Mouse (Mus musculus): ENCODE results near the gene Abcd3. TPM values are rescaled to one million over a fixed set of nuclear protein-coding genes. Genes with fewer than 3 reads are reported as not detected.
"Not testable (repeated sequence)": the region's sequence is repeated elsewhere in the genome, so short reads cannot be mapped to it uniquely, and the experiment has no call there.

The Abcd3 gene
- polyA plus RNA-seq, 1 experiment from 2014 or later: 84.8 TPM

GRCm38 (mm10) chr3:121762056-121762852, 52.8 kb downstream of the Abcd3 start:
- Histone ChIP-seq H3K27me3 (ENCODE audit: control insufficient read depth, insufficient read depth, low read depth, low read length) (no peaks in the 10 kb centered on the region), H3K4me2 (ENCODE audit: low read depth, low read length) (no peak overlapping the region), H3K9me3 (ENCODE audit: control insufficient read depth, low read length) (no peaks in the 10 kb centered on the region), H3K4me3 (ENCODE audit: low read length) (no peak overlapping the region), H3K36me3 (ENCODE audit: control insufficient read depth, insufficient read depth, low read length) (peaks cover 30% of the 10 kb centered on the region), H3K9ac (ENCODE audit: low read length) (no peak overlapping the region), H3K4me1 (replicated peaks; ENCODE audit: control insufficient read depth, insufficient read depth, low read length) (no peaks in the 10 kb centered on the region), H3K27ac (ENCODE audit: low read length) (no peak overlapping the region)
- WGBS: 57% methylated on average over 4 of the region's 4 CpGs
- ATAC-seq (ENCODE audit: low read depth): peak; percentile 78; the same call in 1 of the 2 replicates

GRCm38 (mm10) chr3:121758373-121758772, 56.7 kb downstream of the Abcd3 start:
- no peaks in the 10 kb centered on the region for H3K9me3 ChIP-seq (ENCODE audit: control insufficient read depth, low read length)
- no peak for ATAC-seq (ENCODE audit: low read depth)
- H3K4me2 ChIP-seq (ENCODE audit: low read depth, low read length): no peak overlapping the region
- H3K27me3 ChIP-seq (ENCODE audit: control insufficient read depth, insufficient read depth, low read depth, low read length): no peaks in the 10 kb centered on the region
- WGBS: 25% methylated on average over 7 of the region's 7 CpGs
- no peak overlapping the region for H3K9ac ChIP-seq (ENCODE audit: low read length)
- H3K27ac ChIP-seq (ENCODE audit: low read length): no peak overlapping the region
- H3K4me1 ChIP-seq (replicated peaks; ENCODE audit: control insufficient read depth, insufficient read depth, low read length): no peaks in the 10 kb centered on the region
- H3K4me3 ChIP-seq (ENCODE audit: low read length): no peak overlapping the region
- peaks cover 14% of the 10 kb centered on the region for H3K36me3 ChIP-seq (ENCODE audit: control insufficient read depth, insufficient read depth, low read length)

GRCm38 (mm10) chr3:121755152-121755551, 60.0 kb downstream of the Abcd3 start:
- Histone ChIP-seq H3K4me2 (ENCODE audit: low read depth, low read length) (no peak overlapping the region), H3K9ac (ENCODE audit: low read length) (no peak overlapping the region), H3K36me3 (ENCODE audit: control insufficient read depth, insufficient read depth, low read length) (peaks cover 6% of the 10 kb centered on the region), H3K27me3 (ENCODE audit: control insufficient read depth, insufficient read depth, low read depth, low read length) (no peaks in the 10 kb centered on the region), H3K9me3 (ENCODE audit: control insufficient read depth, low read length) (no peaks in the 10 kb centered on the region), H3K27ac (ENCODE audit: low read length) (no peak overlapping the region), H3K4me1 (replicated peaks; ENCODE audit: control insufficient read depth, insufficient read depth, low read length) (no peaks in the 10 kb centered on the region), H3K4me3 (ENCODE audit: low read length) (no peak overlapping the region)
- peak; percentile 17; the same call in 1 of the 2 replicates for ATAC-seq (ENCODE audit: low read depth)
- 26% methylated on average over 3 of the region's 3 CpGs for WGBS

- H3K9ac ChIP-seq (ENCODE audit: low read length); ATAC-seq (ENCODE audit: low read depth); H3K36me3 ChIP-seq (ENCODE audit: control insufficient read depth, insufficient read depth, low read length); H3K27me3 ChIP-seq (ENCODE audit: control insufficient read depth, insufficient read depth, low read depth, low read length); H3K4me2 ChIP-seq (ENCODE audit: low read depth, low read length); H3K4me3 ChIP-seq (ENCODE audit: low read length); H3K27ac ChIP-seq (ENCODE audit: low read length); H3K9me3 ChIP-seq (ENCODE audit: control insufficient read depth, low read length); H3K4me1 ChIP-seq (replicated peaks; ENCODE audit: control insufficient read depth, insufficient read depth, low read length): not testable (repeated sequence)
- 71% methylated on average over 10 of the region's 10 CpGs for WGBS
Measured at GRCm38 (mm10) chr3:121754319-121755090, 60.6 kb downstream of the Abcd3 start.

GRCm38 (mm10) chr3:121741186-121741848, 73.8 kb downstream of the Abcd3 start:
- ATAC-seq (ENCODE audit: low read depth); H3K36me3 ChIP-seq (ENCODE audit: control insufficient read depth, insufficient read depth, low read length); H3K27me3 ChIP-seq (ENCODE audit: control insufficient read depth, insufficient read depth, low read depth, low read length); H3K4me2 ChIP-seq (ENCODE audit: low read depth, low read length); H3K4me1 ChIP-seq (replicated peaks; ENCODE audit: control insufficient read depth, insufficient read depth, low read length); H3K9ac ChIP-seq (ENCODE audit: low read length); H3K4me3 ChIP-seq (ENCODE audit: low read length); H3K27ac ChIP-seq (ENCODE audit: low read length); H3K9me3 ChIP-seq (ENCODE audit: control insufficient read depth, low read length): not testable (repeated sequence)
- WGBS: 87% methylated on average over 4 of the region's 4 CpGs

- H3K9ac ChIP-seq (ENCODE audit: low read length): peak overlapping the region; percentile 9; the same call in 1 of the 2 replicates
- H3K4me2 ChIP-seq (ENCODE audit: low read depth, low read length): no peak overlapping the region
- H3K9me3 ChIP-seq (ENCODE audit: control insufficient read depth, low read length): no peaks in the 10 kb centered on the region
- WGBS: 21% methylated on average over 17 of the region's 17 CpGs
- ATAC-seq (ENCODE audit: low read depth): no peak
- H3K4me1 ChIP-seq (replicated peaks; ENCODE audit: control insufficient read depth, insufficient read depth, low read length): peaks cover 17% of the 10 kb centered on the region
- H3K36me3 ChIP-seq (ENCODE audit: control insufficient read depth, insufficient read depth, low read length): no peaks in the 10 kb centered on the region
- no peaks in the 10 kb centered on the region for H3K27me3 ChIP-seq (ENCODE audit: control insufficient read depth, insufficient read depth, low read depth, low read length)
- H3K4me3 ChIP-seq (ENCODE audit: low read length): no peak overlapping the region
- peak overlapping the region; percentile 16; the same call in 1 of the 2 replicates for H3K27ac ChIP-seq (ENCODE audit: low read length)
Measured at GRCm38 (mm10) chr3:121739489-121740213, 75.5 kb downstream of the Abcd3 start.

GRCm38 (mm10) chr3:121738742-121739342, 76.3 kb downstream of the Abcd3 start:
- 62% methylated on average over 9 of the region's 9 CpGs for WGBS
- no peaks in the 10 kb centered on the region for H3K27me3 ChIP-seq (ENCODE audit: control insufficient read depth, insufficient read depth, low read depth, low read length)
- H3K9me3 ChIP-seq (ENCODE audit: control insufficient read depth, low read length): no peaks in the 10 kb centered on the region
- H3K27ac ChIP-seq (ENCODE audit: low read length): no peak overlapping the region
- H3K4me3 ChIP-seq (ENCODE audit: low read length): no peak overlapping the region
- no peak for ATAC-seq (ENCODE audit: low read depth)
- peaks cover 5% of the 10 kb centered on the region for H3K36me3 ChIP-seq (ENCODE audit: control insufficient read depth, insufficient read depth, low read length)
- H3K4me2 ChIP-seq (ENCODE audit: low read depth, low read length): no peak overlapping the region
- no peak overlapping the region for H3K9ac ChIP-seq (ENCODE audit: low read length)
- H3K4me1 ChIP-seq (replicated peaks; ENCODE audit: control insufficient read depth, insufficient read depth, low read length): peaks cover 17% of the 10 kb centered on the region

GRCm38 (mm10) chr3:121737901-121738300, 77.2 kb downstream of the Abcd3 start:
- H3K9me3 ChIP-seq (ENCODE audit: control insufficient read depth, low read length): no peaks in the 10 kb centered on the region
- H3K9ac ChIP-seq (ENCODE audit: low read length): no peak overlapping the region
- H3K4me3 ChIP-seq (ENCODE audit: low read length): no peak overlapping the region
- peaks cover 17% of the 10 kb centered on the region for H3K4me1 ChIP-seq (replicated peaks; ENCODE audit: control insufficient read depth, insufficient read depth, low read length)
- ATAC-seq (ENCODE audit: low read depth): no peak
- no peak overlapping the region for H3K27ac ChIP-seq (ENCODE audit: low read length)
- no peak overlapping the region for H3K4me2 ChIP-seq (ENCODE audit: low read depth, low read length)
- H3K27me3 ChIP-seq (ENCODE audit: control insufficient read depth, insufficient read depth, low read depth, low read length): no peaks in the 10 kb centered on the region
- peaks cover 5% of the 10 kb centered on the region for H3K36me3 ChIP-seq (ENCODE audit: control insufficient read depth, insufficient read depth, low read length)
- 65% methylated on average over 2 of the region's 2 CpGs for WGBS
